Comparison of ENCODE assay signal across 20 mouse cellular contexts in genomic region chr17:49433071-49433470, GRCm38 (mm10). TPM values are rescaled to one million over a fixed set of nuclear protein-coding genes. Genes with fewer than 3 reads are reported as not detected.
DNase-seq lines count a peak whose midpoint lies in the region; ATAC-seq and TF ChIP-seq lines count a peak whose summit lies in the region.
"Had no signal": no experiment of that assay in that cellular context is flagged by ENCODE, and none has a peak within 500 bp of the region (broad histone marks: within the 10 kb centered on the region; RNA-seq: fewer than 3 reads in every experiment).

No protein-coding gene starts in this region.

- H3K4me2 ChIP-seq in liver, embryonic 14.5 days (ENCODE audit: low read depth): peak overlapping the region; percentile 3; the same call in 1 of the 2 replicates
- H3K4me2 ChIP-seq: embryonic facial prominence, embryonic 13.5 days; forebrain, embryonic 15.5 days; midbrain, embryonic 15.5 days had no signal

- H3K4me3 ChIP-seq in liver, embryonic 14.5 days (ENCODE audit: insufficient read depth in 1 of 2, low read depth in 2 of 2, low read length in 2 of 2): no peak overlapping the region
- H3K4me3 ChIP-seq in left cerebral cortex, adult 2 months: no peak overlapping the region
- H3K4me3 ChIP-seq: embryonic facial prominence, embryonic 13.5 days; forebrain, embryonic 15.5 days; heart, adult 2 months; hindbrain, embryonic 10.5 days; limb, embryonic 10.5 days; midbrain, embryonic 15.5 days had no signal

- no peak for TF ChIP-seq CTCF in liver, embryonic 14.5 days (IDR thresholded peaks at IDR 0.05; ENCODE audit: low read depth)
- TF ChIP-seq CTCF in left cerebral cortex, adult 2 months (IDR thresholded peaks at IDR 0.05): no peak

- H3K9ac ChIP-seq in liver, embryonic 14.5 days (replicated peaks): no peak overlapping the region
- H3K9ac ChIP-seq: embryonic facial prominence, embryonic 13.5 days; forebrain, embryonic 15.5 days; midbrain, embryonic 15.5 days had no signal

- peak overlapping the region; percentile 45 for H3K27ac ChIP-seq in liver, embryonic 14.5 days
- H3K27ac ChIP-seq in left cerebral cortex, adult 2 months: no peak overlapping the region
- H3K27ac ChIP-seq: embryonic facial prominence, embryonic 13.5 days; forebrain, embryonic 15.5 days; hindbrain, embryonic 10.5 days; hindbrain, postnatal 0 days; limb, embryonic 10.5 days; macrophage; midbrain, embryonic 15.5 days had no signal

- WGBS in liver, embryonic 14.5 days (ENCODE audit: insufficient replicate concordance): 90% methylated on average over 6 of the region's 6 CpGs

- DNase-seq in heart, postnatal 4 days: peak; percentile 3
- DNase-seq in heart, adult 8-10 months (ENCODE audit: low spot score): no peak
- peak; percentile 35 for DNase-seq in testis, postnatal 10 days (ENCODE audit: low spot score)
- DNase-seq in testis, postnatal 14 days (ENCODE audit: low spot score): no peak
- no peak for DNase-seq in liver, embryonic 14.5 days (ENCODE audit: low read depth in 3 of 3, low spot score in 3 of 3)
- DNase-seq in embryo, embryonic 9.5 days (ENCODE audit: extremely low spot score): no peak
- no peak for DNase-seq in left cerebral cortex, adult 2 months (ENCODE audit: extremely low spot score in 1 of 2, low spot score in 2 of 2)
- DNase-seq: B cell, adult 2 months; cerebellum, adult 2 months; right cerebral cortex, postnatal 4 days; thymus, postnatal 14 days had no signal

- H3K36me3 ChIP-seq in liver, embryonic 14.5 days (replicated peaks; ENCODE audit: control insufficient read depth, insufficient read depth, low read depth): peaks cover 39% of the 10 kb centered on the region

- peaks cover 57 to 68% of the 10 kb centered on the region in 2 experiments for H3K4me1 ChIP-seq in liver, embryonic 14.5 days (replicated peaks; ENCODE audit: control insufficient read depth in 2 of 2, insufficient read depth in 2 of 2, low read length in 1 of 2)

- no peaks in the 10 kb centered on the region; the same call in none of the 2 replicates for H3K9me3 ChIP-seq in liver, embryonic 14.5 days (ENCODE audit: control insufficient read depth, low read length)
- H3K9me3 ChIP-seq: embryonic facial prominence, embryonic 13.5 days; forebrain, embryonic 15.5 days; limb, embryonic 10.5 days; midbrain, embryonic 15.5 days had no signal

- intact Hi-C loops in left cerebral cortex, adult 2 months (cut with DNase I): no loop called here

- ATAC-seq in liver, embryonic 14.5 days (ENCODE audit: insufficient read depth): no peak
- ATAC-seq: forebrain, embryonic 15.5 days; hindbrain, postnatal 0 days; midbrain, embryonic 15.5 days had no signal

- no peak for TF ChIP-seq EP300 in liver, embryonic 14.5 days (IDR thresholded peaks at IDR 0.05; ENCODE audit: low read depth)

- no peaks in the 10 kb centered on the region for H3K27me3 ChIP-seq in liver, embryonic 14.5 days (ENCODE audit: control insufficient read depth, insufficient read depth, low read length)
- H3K27me3 ChIP-seq: CH12.LX; embryonic facial prominence, embryonic 13.5 days; forebrain, embryonic 15.5 days; midbrain, embryonic 15.5 days had no signal

RNA-seq across cellular contexts. Expression of gene Mocs1, which starts 4.9 kb away (rescaled TPM):
- 10 to 100 TPM; 15.6 to 19.6 TPM for total RNA-seq in heart, postnatal 4 days (2021)
- 10 to 100 TPM; 23.0 to 29.5 (median 24.5) TPM for total RNA-seq in heart, adult 8-10 months (2022)
- 16.2 and 17.4 TPM in 2 replicates for polyA plus RNA-seq in liver, embryonic 14.5 days (2012; rRNA removed)
- polyA plus RNA-seq in liver, embryonic 14.5 days (2014; fragmentation: Nextera tagmentation; extraction: Ambion mirVana): 8.0 and 10.3 TPM in 2 replicates
- 10 to 100 TPM; 13.9 to 15.6 TPM for total RNA-seq in left cerebral cortex, adult 2 months (2021)

Comparison
In these comparisons a context has a peak if more than half of its experiments do, and no peak if none do; other contexts are left out.
1. DNase-seq: peak in heart, postnatal 4 days (single experiment) and testis, postnatal 10 days (single experiment); none in heart, adult 8-10 months (single experiment), testis, postnatal 14 days (single experiment), liver, embryonic 14.5 days (0 of 3), embryo, embryonic 9.5 days (single experiment) and left cerebral cortex, adult 2 months (0 of 2).